Mouse (Mus musculus) right cerebral cortex, adult 2 months (tissue): ENCODE measurements at regions not wholly inside any gene's neighbourhood (a gene's known extent, or its start where the extent isn't known, plus 50 kb on each side); places are given as distances from the start of the nearest gene placed in this dataset.

Source experiments
- DNase-seq, 2 experiments: peaks; one replicate each; pipeline ENCODE4 v3.0.0; 2021 to 2022; ENCODE audit warnings: low spot score in 2 of 2

- DNase-seq, result peak; percentile 4
These were observed 64.8 kb downstream of the Dll1 start for GRCm38 (mm10) chr17:15311822-15312221.

DNA sequence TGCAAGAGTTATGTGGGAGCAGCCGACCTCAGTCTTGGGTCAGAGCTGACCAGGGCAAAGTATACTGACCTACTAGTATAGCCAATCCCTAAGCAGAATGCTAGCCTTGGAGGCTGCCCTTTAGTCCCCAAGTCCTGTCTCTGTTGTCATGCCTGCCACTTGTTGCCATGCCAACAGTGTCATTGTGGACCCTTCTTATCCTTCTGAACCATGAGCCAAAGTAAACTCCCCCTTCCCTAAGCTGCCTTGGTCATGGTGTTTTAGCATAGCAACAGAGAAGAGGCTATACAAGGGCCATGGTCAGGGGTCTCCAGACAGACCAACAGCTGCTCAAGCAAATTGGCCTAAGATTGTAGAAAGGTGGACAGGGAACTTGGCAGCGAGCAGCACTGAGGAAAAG lies 66.2 kb downstream of the Dll1 start:
- DNase-seq, result no peak

DNA sequence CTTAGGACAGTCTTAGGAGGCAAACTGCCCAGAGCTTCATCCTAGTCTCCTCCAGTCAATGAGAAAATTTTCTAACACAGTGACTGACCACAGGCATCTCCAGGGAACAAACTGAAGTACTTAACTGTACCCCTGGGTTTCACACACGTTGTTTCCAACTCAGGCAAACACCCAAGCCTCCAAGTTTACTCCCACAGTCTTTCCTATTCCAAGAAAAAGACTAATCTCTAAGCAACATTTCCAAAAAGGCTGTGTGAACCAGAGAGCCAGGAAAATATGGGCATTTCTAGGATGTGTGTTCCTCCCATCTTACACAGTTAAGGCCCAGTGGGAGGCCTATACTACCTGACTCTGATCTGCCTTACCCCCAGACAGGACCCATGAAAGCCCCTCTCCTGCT lies 74.6 kb downstream of the Dll1 start:
- peak; percentile 7 to 14 for DNase-seq

DNA sequence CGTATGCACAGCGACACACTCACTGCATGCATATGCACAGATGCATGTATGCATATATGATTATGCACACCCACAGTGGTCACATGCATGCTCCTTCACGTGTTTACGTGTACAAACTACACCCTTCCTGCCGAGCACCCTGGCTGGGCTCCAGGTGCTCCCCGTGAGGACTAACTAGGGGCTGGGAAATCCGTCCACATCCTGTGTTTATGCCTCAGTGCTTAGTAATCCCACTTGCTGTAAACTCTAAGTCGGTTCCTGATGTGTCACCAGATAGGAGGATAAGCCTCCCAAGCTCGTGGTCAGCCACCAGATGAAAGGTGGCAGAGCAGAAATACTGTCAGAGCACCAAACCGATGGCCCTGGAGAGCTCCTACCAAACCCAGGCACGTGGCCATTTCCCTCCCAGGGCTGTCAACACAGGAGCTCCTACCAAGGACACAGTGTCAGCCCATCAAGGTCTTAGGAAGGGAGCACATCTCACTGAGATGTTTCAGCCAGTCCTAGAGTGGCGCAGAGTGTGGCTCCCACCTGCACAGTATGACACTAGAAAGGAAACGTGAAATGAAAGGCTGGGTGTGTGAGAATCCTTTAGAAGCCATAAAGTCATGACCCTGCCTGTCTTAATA lies 76.8 kb downstream of the Dll1 start:
- DNase-seq, result no peak

DNA sequence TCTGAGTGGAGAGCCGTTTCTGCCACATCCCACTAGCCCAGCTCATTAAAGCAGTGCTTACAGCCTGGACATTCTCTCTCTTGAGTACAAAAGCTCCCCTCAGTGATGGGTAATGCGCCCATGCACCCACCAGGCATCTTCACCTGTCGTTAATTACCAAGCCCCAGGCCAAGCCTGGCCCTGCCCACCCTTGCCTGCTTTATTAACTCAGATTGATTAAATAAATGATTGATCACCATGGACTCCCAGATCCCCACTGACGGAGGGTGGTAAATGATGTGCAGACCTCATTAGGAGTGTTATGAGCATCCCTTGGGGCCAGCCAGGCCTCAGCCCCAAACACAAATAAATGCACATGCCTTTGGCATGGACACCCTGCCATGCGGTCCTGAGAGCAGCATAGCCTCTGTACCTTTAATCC lies 82.5 kb downstream of the Dll1 start:
- DNase-seq, result no peak

- DNase-seq, result no peak
These were observed 84.1 kb downstream of the Dll1 start for GRCm38 (mm10) chr17:15292490-15293070.

DNA sequence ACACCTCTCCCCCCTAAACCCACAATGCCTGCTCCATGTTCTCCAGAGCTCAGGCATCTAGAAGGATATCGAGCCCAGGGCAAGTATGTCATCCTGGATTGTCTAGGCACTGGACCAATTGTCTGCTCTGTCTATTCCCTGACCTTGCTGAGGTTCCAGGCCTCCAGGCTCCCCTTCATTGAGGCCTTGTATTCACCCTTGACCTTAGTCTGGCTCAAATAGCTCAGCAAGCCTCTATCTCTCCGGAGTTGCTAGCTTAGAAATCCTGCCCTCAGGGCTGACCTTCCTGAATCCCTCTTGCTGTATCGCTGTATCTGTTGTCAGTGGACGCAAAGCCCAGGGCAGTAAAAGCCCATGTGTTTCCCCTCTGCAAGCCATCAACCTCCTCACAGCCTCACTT lies 85.0 kb downstream of the Dll1 start:
- no peak for DNase-seq

DNA sequence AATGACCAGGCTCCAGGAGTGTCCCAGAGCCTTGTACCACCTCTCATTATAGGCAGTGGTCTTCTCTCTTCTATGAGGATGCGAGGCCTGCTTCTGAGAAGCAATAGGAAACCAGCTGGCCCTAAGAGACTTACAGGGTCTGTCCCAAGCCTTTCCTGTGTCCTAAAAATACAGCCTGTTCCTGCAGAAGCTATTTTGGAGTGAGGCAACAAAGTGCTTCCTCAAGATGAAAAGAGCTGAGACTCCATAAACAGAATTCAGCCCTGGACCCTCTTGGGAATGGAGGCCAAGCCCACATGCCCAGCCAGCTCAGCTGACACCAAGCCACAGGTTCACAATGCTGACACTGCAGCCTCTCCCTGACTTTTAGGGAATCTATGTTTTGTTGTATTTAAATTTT lies 86.3 kb downstream of the Dll1 start:
- DNase-seq, result no peak

DNA sequence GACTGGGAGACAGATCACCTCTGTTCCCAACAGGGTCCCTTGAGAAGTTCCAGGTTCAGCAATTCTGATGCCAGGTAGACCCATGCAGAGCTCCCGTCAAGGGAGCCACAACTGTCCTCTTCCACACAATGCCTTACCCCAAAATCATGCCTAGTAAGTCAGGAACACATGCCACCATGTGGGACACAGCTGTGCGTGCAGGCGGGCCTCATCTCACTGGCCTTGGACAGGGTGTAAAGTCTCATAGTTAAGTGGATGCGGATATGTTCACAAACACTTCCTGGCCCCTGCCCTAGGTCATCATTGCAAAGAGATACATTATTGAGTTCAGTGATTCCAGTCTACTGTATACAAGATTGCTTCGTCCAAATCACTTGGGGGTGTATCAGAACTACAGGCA lies 87.6 kb downstream of the Dll1 start:
- DNase-seq, result no peak

GRCm38 (mm10) chr17:15288640-15289039 lies 88.0 kb downstream of the Dll1 start:
- DNase-seq, result no peak

DNA sequence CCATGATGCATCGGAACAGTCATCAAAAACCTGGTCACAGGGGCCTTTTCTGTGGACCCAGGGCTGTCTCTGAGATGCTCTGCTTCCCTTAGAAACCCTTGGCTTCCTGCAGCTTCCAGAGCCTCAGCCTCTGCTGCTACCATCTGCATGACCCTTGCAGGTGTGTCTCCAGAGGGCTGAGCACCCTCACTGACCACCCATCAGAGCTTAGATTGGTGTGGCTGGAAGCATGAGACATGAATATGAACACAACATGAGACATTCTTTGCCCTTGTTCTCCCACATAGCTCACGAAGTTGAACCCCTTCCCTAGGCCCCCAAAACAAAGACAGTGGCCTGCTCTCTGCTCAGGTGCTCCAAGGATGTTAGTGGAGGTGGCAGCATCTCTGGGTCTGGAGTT lies 90.1 kb downstream of the Dll1 start:
- no peak for DNase-seq

DNA sequence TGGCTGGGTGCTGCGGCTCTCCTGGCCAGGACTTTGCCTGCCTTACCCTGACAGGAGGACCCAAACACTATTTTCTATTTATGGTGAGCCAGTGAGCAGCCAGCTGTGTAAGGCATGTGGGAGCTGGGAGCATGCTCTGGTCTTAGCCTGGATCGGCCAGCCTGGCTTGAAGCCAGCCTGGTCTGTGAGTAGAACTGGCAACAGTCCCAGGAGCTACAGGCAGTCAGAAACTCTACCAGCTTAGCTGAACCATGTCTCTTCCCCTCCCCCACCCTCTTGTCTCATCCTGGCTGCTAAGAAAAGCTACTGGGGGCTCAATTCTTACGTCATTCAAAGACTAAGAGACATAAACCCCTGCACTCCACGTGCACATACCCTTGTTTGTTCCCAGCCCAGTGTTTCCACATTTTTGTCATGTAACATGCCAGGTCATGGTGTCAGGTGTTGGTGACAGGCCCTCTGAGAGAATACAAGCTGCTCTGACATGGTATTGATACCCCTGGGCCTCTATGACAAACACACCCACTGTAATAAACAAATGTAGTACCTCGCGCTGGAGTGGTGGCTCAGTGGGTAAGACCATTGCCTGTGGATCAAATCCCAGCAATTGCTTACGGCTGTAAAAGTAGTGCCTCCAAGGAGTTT lies 91.2 kb downstream of the Dll1 start:
- peak; percentile 6 to 24 for DNase-seq

- no peak for DNase-seq
These were observed 106.8 kb downstream of the Dll1 start for GRCm38 (mm10) chr17:15269905-15270304.

- no peak for DNase-seq
These were observed 107.5 kb downstream of the Dll1 start for GRCm38 (mm10) chr17:15269056-15269612.

DNA sequence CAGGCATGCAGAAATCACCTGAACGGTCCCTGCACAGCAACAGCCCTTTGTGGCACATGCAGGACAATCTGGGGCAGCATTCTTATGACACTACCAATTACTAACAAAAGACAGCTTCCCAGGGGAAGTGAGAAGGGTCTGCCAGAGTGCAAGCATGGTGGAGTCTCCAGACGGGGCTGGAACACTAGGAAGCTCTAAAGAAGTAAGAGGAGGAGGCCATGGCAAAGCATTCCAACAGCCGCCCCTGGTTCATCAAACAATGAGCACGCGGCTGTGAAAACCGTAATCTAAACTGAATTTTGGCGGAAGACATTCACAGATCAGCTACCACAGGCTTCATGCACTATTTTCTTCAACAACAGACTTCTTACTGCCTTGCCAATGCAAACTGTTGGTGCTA lies 109.0 kb downstream of the Dll1 start:
- DNase-seq, result no peak

DNA sequence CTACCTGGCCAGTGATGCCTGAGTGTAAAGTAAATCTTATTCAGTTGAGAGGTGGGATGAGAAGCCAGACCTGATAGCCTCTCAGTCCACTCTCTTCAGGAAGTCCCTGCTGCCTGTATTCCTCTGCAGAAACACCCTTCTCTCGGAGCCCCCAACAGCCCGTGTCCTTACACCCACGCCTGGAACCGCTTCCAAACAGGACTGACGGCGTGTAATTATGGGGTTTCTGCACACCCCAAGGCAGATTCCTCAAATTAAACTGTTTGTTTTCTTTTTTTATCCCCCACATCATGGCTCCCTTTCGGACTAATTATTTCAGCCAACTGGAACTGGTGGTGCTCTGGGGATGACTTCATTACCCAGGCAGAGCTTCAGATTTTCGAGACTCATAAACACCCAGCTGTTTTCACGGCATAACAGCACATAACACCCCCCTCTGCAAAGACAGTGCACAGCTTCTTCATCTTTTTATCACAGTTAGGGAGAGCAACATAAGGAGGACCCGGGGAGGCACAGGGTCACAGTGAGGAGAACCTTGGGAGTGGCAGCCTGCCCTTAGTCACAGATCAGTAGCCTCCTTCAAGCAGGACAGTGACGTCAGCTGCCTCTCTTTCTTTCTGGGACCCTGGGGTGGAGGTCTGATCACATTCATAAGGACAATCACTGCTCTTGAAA lies 117.1 kb downstream of the Dll1 start:
- peak; percentile 7 to 13 for DNase-seq

- DNase-seq, result no peak
These were observed 120.8 kb downstream of the Dll1 start for GRCm38 (mm10) chr17:15255874-15256273.

- no peak for DNase-seq
These were observed 122.9 kb downstream of the Dll1 start for GRCm38 (mm10) chr17:15253785-15254184.

GRCm38 (mm10) chr17:15253271-15253670 lies 123.4 kb downstream of the Dll1 start:
- DNase-seq, result no peak

GRCm38 (mm10) chr17:15252187-15252586 lies 124.5 kb downstream of the Dll1 start:
- DNase-seq, result no peak

DNA sequence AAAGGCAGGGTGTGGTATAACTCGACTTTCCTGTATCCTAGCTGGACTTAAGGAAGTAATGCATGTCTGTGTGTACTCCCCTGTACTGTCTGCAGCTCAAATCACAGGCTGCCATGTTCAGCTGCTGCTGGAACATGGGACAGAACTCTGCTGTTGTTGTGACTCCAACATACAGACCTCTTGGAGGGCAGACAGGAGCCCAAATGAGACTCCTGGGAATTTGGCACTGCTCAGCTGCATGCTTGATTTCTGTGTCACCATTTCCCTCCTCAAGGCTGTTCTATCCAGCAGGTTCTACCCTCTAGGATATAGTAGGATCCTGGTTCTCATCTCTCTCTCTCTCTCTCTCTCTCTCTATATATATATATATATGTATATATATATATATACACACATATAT lies 125.0 kb downstream of the Dll1 start:
- DNase-seq, result no peak

GRCm38 (mm10) chr17:15248417-15248791 lies 128.3 kb downstream of the Dll1 start:
- DNase-seq, result no peak
